Mouse (Mus musculus) heart, postnatal 0 days (tissue): ENCODE measurements around the gene Gm13178.

Experiments used
- CTCF ChIP-seq: IDR thresholded peaks from 2 replicates; pipeline ENCODE4 v1.5.1; 2016; ENCODE audit warnings: antibody characterized with exemption, control low read depth, low read depth
- EP300 ChIP-seq: IDR thresholded peaks from 2 replicates; pipeline ENCODE4 v1.6.1; 2016; ENCODE audit warnings: antibody characterized with exemption, low read depth

- TF ChIP-seq CTCF, result no peak
- TF ChIP-seq EP300, result no peak
Observed at GRCm38 (mm10) chr4:144686268-144686667, 34.9 kb downstream of the Gm13178 start, which contains the start of gene Gm436.
